Mouse (Mus musculus) kidney, embryonic 16.5 days (tissue): ENCODE data around the gene Hydin. TPM values are rescaled to one million over a fixed set of nuclear protein-coding genes. Genes with fewer than 3 reads are reported as not detected.

Source experiments
- ATAC-seq: fragments of 200-750 bp; cut with Nextera tagmentation; 2 replicates; pipeline ENCODE4 v1.8.0; 2017; ENCODE audit warnings: moderate TSS enrichment; ENCODE audit not compliant: low FRiP score, low TSS enrichment
- H3K27ac ChIP-seq: fragments of 300-500 bp; sonication (generic); 2 replicates; pipeline ENCODE4 v1.5.1; 2014; ENCODE audit warnings: low read length
- H3K27me3 ChIP-seq: fragments of 300-500 bp; sonication (generic); 2 replicates; pipeline ENCODE4 v1.6.1; 2014; ENCODE audit warnings: low read length, control low read depth, mixed read lengths; ENCODE audit not compliant: insufficient read depth
- H3K36me3 ChIP-seq: fragments of 300-500 bp; sonication (generic); 2 replicates; pipeline ENCODE4 v1.6.1; 2014; ENCODE audit warnings: low read length, control low read depth, mixed read lengths; ENCODE audit not compliant: insufficient read depth
- H3K4me1 ChIP-seq: fragments of 300-500 bp; sonication (generic); 2 replicates; pipeline ENCODE4 v1.6.1; 2014; ENCODE audit warnings: low read length, control low read depth, mixed read lengths; ENCODE audit not compliant: insufficient read depth
- H3K4me2 ChIP-seq: fragments of 300-500 bp; sonication (generic); replicated peaks from 2 replicates; pipeline ENCODE4 v1.6.1; 2014; ENCODE audit warnings: low read depth, low read length
- H3K4me3 ChIP-seq: fragments of 300-500 bp; sonication (generic); 2 replicates; pipeline ENCODE4 v1.5.1; 2014; ENCODE audit warnings: mild to moderate bottlenecking, low read length
- H3K9ac ChIP-seq: fragments of 300-500 bp; sonication (generic); replicated peaks from 2 replicates; pipeline ENCODE4 v1.6.1; 2014; ENCODE audit warnings: low read length
- H3K9me3 ChIP-seq: fragments of 300-500 bp; sonication (generic); 2 replicates; pipeline ENCODE4 v1.6.1; 2016; ENCODE audit warnings: low read length, control low read depth
- WGBS: fragments of 180-500 bp; shearing (Covaris S2); extraction: QIAGEN DNeasy Blood & Tissue Kit; methylation state at CpG from one replicate; pipeline ENCODE4 v1.1.7; 2014; 5-methylcytosine and 5-hydroxymethylcytosine counted together
- microRNA-seq: library from miRNA; unstranded; fragments of <30 nt; microRNA quantifications from one replicate; pipeline ENCODE4, GENCODE M21; 2016
- polyA plus RNA-seq: library from polyadenylated mRNA; unstranded; fragments of >200 nt; fragmentation: Nextera tagmentation; extraction: Ambion mirVana; gene quantifications from 2 replicates; pipeline ENCODE4 v1.2.1, GENCODE M21; 2015

The Hydin gene
- polyA plus RNA-seq, 1 experiment from 2014 or later, result 0.14 TPM

- H3K36me3 ChIP-seq, result peaks cover 12% of the 10 kb centered on the region
- no peaks in the 10 kb centered on the region for H3K27me3 ChIP-seq
- 92% methylated on average over 3 of the region's 3 CpGs for WGBS
- H3K27ac ChIP-seq, result no peak overlapping the region
- no peaks in the 10 kb centered on the region for H3K4me1 ChIP-seq
- H3K9me3 ChIP-seq, result no peaks in the 10 kb centered on the region
- no peak overlapping the region for H3K4me2 ChIP-seq
- no peak overlapping the region for H3K4me3 ChIP-seq
- no peak for ATAC-seq
- no peak overlapping the region for H3K9ac ChIP-seq
Observed at GRCm38 (mm10) chr8:110648577-110648976, 381.8 kb downstream of the Hydin start.

- Histone ChIP-seq H3K36me3 (peaks cover 12% of the 10 kb centered on the region), H3K4me3 (no peak overlapping the region), H3K9ac (no peak overlapping the region), H3K9me3 (no peaks in the 10 kb centered on the region), H3K27ac (no peak overlapping the region), H3K4me1 (no peaks in the 10 kb centered on the region; the same call in 1 of the 2 replicates), H3K27me3 (no peaks in the 10 kb centered on the region), H3K4me2 (no peak overlapping the region)
- ATAC-seq, result no peak
- WGBS, result 80% methylated on average over 6 of the region's 6 CpGs
Observed at GRCm38 (mm10) chr8:110649286-110649685, 382.5 kb downstream of the Hydin start.

- Histone ChIP-seq H3K36me3 (peaks cover 12% of the 10 kb centered on the region), H3K4me1 (peaks cover 3% of the 10 kb centered on the region; the same call in 1 of the 2 replicates), H3K9me3 (no peaks in the 10 kb centered on the region), H3K4me3 (no peak overlapping the region), H3K27me3 (no peaks in the 10 kb centered on the region), H3K9ac (no peak overlapping the region), H3K4me2 (no peak overlapping the region), H3K27ac (no peak overlapping the region)
- no peak for ATAC-seq
- WGBS, result 83% methylated on average over 9 of the region's 9 CpGs
Observed at GRCm38 (mm10) chr8:110650838-110651237, 384.1 kb downstream of the Hydin start.

GRCm38 (mm10) chr8:110651847-110652246 lies 385.1 kb downstream of the Hydin start:
- Histone ChIP-seq H3K4me1 (peaks cover 3% of the 10 kb centered on the region; the same call in 1 of the 2 replicates), H3K36me3 (peaks cover 12% of the 10 kb centered on the region; the same call in 1 of the 2 replicates), H3K9me3 (no peaks in the 10 kb centered on the region), H3K4me2 (no peak overlapping the region), H3K4me3 (no peak overlapping the region), H3K27me3 (no peaks in the 10 kb centered on the region), H3K9ac (no peak overlapping the region), H3K27ac (no peak overlapping the region)
- no peak for ATAC-seq
- 81% methylated on average over 4 of the region's 4 CpGs for WGBS

- 79% methylated on average over 9 of the region's 9 CpGs for WGBS
- Histone ChIP-seq H3K4me2 (no peak overlapping the region), H3K4me1 (peaks cover 3% of the 10 kb centered on the region; the same call in 1 of the 2 replicates), H3K9ac (0 out of 2 replicates have a peak overlapping the region, but pooled peaks have one; percentile 23), H3K27me3 (no peaks in the 10 kb centered on the region), H3K36me3 (peaks cover 8% of the 10 kb centered on the region; the same call in 1 of the 2 replicates), H3K27ac (peak overlapping the region; percentile 40), H3K9me3 (no peaks in the 10 kb centered on the region), H3K4me3 (no peak overlapping the region)
- 0 out of 2 replicates have a peak, but pooled peaks have one; percentile 31 for ATAC-seq
Observed at GRCm38 (mm10) chr8:110654075-110655060, 387.6 kb downstream of the Hydin start.

GRCm38 (mm10) chr8:110655827-110656226 lies 389.1 kb downstream of the Hydin start:
- no peaks in the 10 kb centered on the region for H3K36me3 ChIP-seq
- H3K4me1 ChIP-seq, result peaks cover 10% of the 10 kb centered on the region; the same call in 1 of the 2 replicates
- H3K27me3 ChIP-seq, result no peaks in the 10 kb centered on the region
- no peak overlapping the region for H3K4me3 ChIP-seq
- 89% methylated on average over 1 of the region's 1 CpGs for WGBS
- no peak overlapping the region for H3K4me2 ChIP-seq
- H3K27ac ChIP-seq, result no peak overlapping the region
- H3K9ac ChIP-seq, result no peak overlapping the region
- no peak for ATAC-seq
- no peaks in the 10 kb centered on the region for H3K9me3 ChIP-seq

- ATAC-seq, result no peak
- Histone ChIP-seq H3K27me3 (no peaks in the 10 kb centered on the region), H3K4me1 (peaks cover 10% of the 10 kb centered on the region; the same call in 1 of the 2 replicates), H3K4me3 (no peak overlapping the region), H3K36me3 (peaks cover 2% of the 10 kb centered on the region; the same call in 1 of the 2 replicates), H3K27ac (no peak overlapping the region), H3K4me2 (no peak overlapping the region), H3K9ac (no peak overlapping the region), H3K9me3 (no peaks in the 10 kb centered on the region)
- WGBS, result 87% methylated on average over 2 of the region's 2 CpGs
Observed at GRCm38 (mm10) chr8:110657661-110658060, 390.9 kb downstream of the Hydin start.

Small RNA genes lying within 50 kb of the gene (microRNA-seq; reads per million reads assigned to microRNA genes)
- gene Gm44489, result not detected
- not detected for gene Gm47306

Other genes with a start within 250 kb of the Hydin start
- 0.32 TPM in 1 of 2 replicates, not detected in the other for gene Chst4, start 227.2 kb upstream of the Hydin start, polyA plus RNA-seq
- 9.0 and 9.2 TPM in 2 replicates for gene Zfp612, start 187.2 kb upstream of the Hydin start, polyA plus RNA-seq
- gene Gm21964, start 165.8 kb upstream of the Hydin start, polyA plus RNA-seq, result not detected in 2 replicates
- gene Gm17720, start 164.2 kb upstream of the Hydin start, polyA plus RNA-seq, result not detected in 2 replicates
- gene Calb2, start 98.8 kb upstream of the Hydin start, polyA plus RNA-seq, result 0.36 TPM in 1 of 2 replicates, not detected in the other
- 10.1 and 10.8 TPM in 2 replicates for gene Cmtr2, start 51.3 kb upstream of the Hydin start, polyA plus RNA-seq